Mouse (Mus musculus) cerebellum, postnatal 14 days (tissue): ENCODE results near the gene Vwa8.

Experiments
- DNase-seq, 2 experiments: peaks; one replicate each; pipeline ENCODE4 v3.0.0; 2021; ENCODE audit warnings: mixed read lengths in 2 of 2

Vwa8 gene

GRCm38 (mm10) chr14:78848941-78849911 lies at the start of gene Vwa8:
TSS of gene Vwa8 (plus strand) at chr14:78849052.
- DNase-seq, result peak; percentile 87 to 89

- DNase-seq, result no peak
Observed at GRCm38 (mm10) chr14:78802378-78802777, 46.5 kb upstream of the Vwa8 start.

- DNase-seq, result no peak
Observed at GRCm38 (mm10) chr14:78803924-78804323, 44.9 kb upstream of the Vwa8 start.

- no peak for DNase-seq
Observed at GRCm38 (mm10) chr14:78812896-78813295, 36.0 kb upstream of the Vwa8 start.

GRCm38 (mm10) chr14:78816411-78816810 lies 32.4 kb upstream of the Vwa8 start:
- no peak for DNase-seq

- no peak for DNase-seq
Observed at GRCm38 (mm10) chr14:78817651-78818050, 31.2 kb upstream of the Vwa8 start.

GRCm38 (mm10) chr14:78818406-78818805 lies 30.4 kb upstream of the Vwa8 start:
- DNase-seq, result no peak

GRCm38 (mm10) chr14:78824013-78824412 lies 24.8 kb upstream of the Vwa8 start:
- no peak for DNase-seq

- DNase-seq, result no peak
Observed at GRCm38 (mm10) chr14:78824507-78824906, 24.3 kb upstream of the Vwa8 start.

- DNase-seq, result no peak
Observed at GRCm38 (mm10) chr14:78831158-78831557, 17.7 kb upstream of the Vwa8 start.

- no peak for DNase-seq
Observed at GRCm38 (mm10) chr14:78847948-78848347, 904 bp upstream of the Vwa8 start.

- DNase-seq, result no peak
Observed at GRCm38 (mm10) chr14:78848477-78848876, 375 bp upstream of the Vwa8 start.

- no peak for DNase-seq
Observed at GRCm38 (mm10) chr14:78849961-78850578, 1.2 kb downstream of the Vwa8 start.

GRCm38 (mm10) chr14:78850666-78851065 lies 1.8 kb downstream of the Vwa8 start:
- no peak for DNase-seq

GRCm38 (mm10) chr14:78851366-78851765 lies 2.5 kb downstream of the Vwa8 start:
- DNase-seq, result no peak

- no peak for DNase-seq
Observed at GRCm38 (mm10) chr14:78852401-78853246, 3.8 kb downstream of the Vwa8 start.

GRCm38 (mm10) chr14:78861156-78861555 lies 12.3 kb downstream of the Vwa8 start:
- no peak for DNase-seq

GRCm38 (mm10) chr14:78870036-78870435 lies 21.2 kb downstream of the Vwa8 start:
- no peak for DNase-seq

GRCm38 (mm10) chr14:78877176-78877575 lies 28.3 kb downstream of the Vwa8 start:
- no peak for DNase-seq

GRCm38 (mm10) chr14:78878402-78879045 lies 29.7 kb downstream of the Vwa8 start:
- DNase-seq, result no peak

- no peak for DNase-seq
Observed at GRCm38 (mm10) chr14:78880879-78881278, 32.0 kb downstream of the Vwa8 start.

- no peak for DNase-seq
Observed at GRCm38 (mm10) chr14:78881563-78881962, 32.7 kb downstream of the Vwa8 start.
